Mouse (Mus musculus) lung, postnatal 0 days (tissue): Measurements from ENCODE around the gene Akap1.

Experiments
- CTCF ChIP-seq: IDR thresholded peaks from 2 replicates; pipeline ENCODE4 v1.5.1; 2016; ENCODE audit warnings: antibody characterized with exemption, mild to moderate bottlenecking
- EP300 ChIP-seq: IDR thresholded peaks from 2 replicates; pipeline ENCODE4 v1.6.1; 2016; ENCODE audit warnings: antibody characterized with exemption, mild to moderate bottlenecking, control low read depth

GRCm38 (mm10) chr11:88838630-88839029 is 25.8 kb downstream of the Akap1 start:
- TF ChIP-seq CTCF (no peak), EP300 (no peak)
